Mouse (Mus musculus) neural tube, embryonic 10.5 days (tissue): ENCODE measurements around the gene Esrrb.

ENCODE experiments used
- DNase-seq: peaks from one replicate; pipeline ENCODE4 v3.0.0-alpha.2; 2017; ENCODE audit warnings: low spot score; ENCODE audit errors: extremely low spot score

Gene Esrrb

DNA sequence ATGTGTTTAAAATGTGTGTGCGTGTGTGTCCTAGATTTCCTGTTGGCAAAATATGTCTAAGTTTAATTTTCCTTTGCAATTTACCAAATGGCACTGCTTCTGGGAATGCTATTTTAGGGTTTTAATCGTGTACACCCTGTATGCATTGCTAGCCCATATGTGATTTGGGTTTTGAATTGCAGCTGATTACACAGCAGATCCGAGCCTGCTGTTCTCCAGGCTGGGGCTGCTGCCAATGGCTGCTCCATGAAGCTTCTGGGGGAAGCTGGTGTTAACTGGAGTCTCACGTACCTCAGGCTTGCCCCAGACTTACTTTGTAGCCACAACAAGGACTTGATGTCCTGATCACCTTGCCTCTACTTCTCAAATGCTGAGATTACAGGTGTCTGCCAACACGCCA is 205.1 kb downstream of the Esrrb start:
- DNase-seq, result no peak
